8 mouse cellular contexts compared by ENCODE assay signal in genomic region chr2:179537390-179537789, GRCm38 (mm10).
DNase-seq lines count a peak whose midpoint lies in the region; ATAC-seq lines count a peak whose summit lies in the region.

No protein-coding gene starts in this region.

- peak overlapping the region; percentile 33 for H3K4me3 ChIP-seq in hindbrain, embryonic 10.5 days
- no peak overlapping the region for H3K4me3 ChIP-seq in midbrain, embryonic 16.5 days (ENCODE audit: low read depth, low read length)

- H3K36me3 ChIP-seq in hindbrain, embryonic 10.5 days = no peaks in the 10 kb centered on the region
- H3K36me3 ChIP-seq in midbrain, embryonic 16.5 days (ENCODE audit: control insufficient read depth, insufficient read depth, low read length) = no peaks in the 10 kb centered on the region

- H3K4me1 ChIP-seq in hindbrain, embryonic 10.5 days (replicated peaks) = peaks cover 59% of the 10 kb centered on the region
- H3K4me1 ChIP-seq in midbrain, embryonic 16.5 days (ENCODE audit: control insufficient read depth, insufficient read depth, low read length) = peaks cover 31% of the 10 kb centered on the region

- peak overlapping the region; percentile 65 for H3K27ac ChIP-seq in hindbrain, embryonic 10.5 days
- peak overlapping the region; percentile 51 for H3K27ac ChIP-seq in midbrain, embryonic 16.5 days (ENCODE audit: low read length)

- WGBS in hindbrain, embryonic 10.5 days = 3% methylated on average over 19 of the region's 19 CpGs
- 2% methylated on average over 19 of the region's 19 CpGs for WGBS in midbrain, embryonic 16.5 days

- ATAC-seq in midbrain, embryonic 16.5 days = peak; percentile 91
- ATAC-seq in activated CD4-positive, CD25-positive, alpha-beta regulatory T cell, adult 4 months = no peak

- H3K27me3 ChIP-seq in hindbrain, embryonic 10.5 days (ENCODE audit: insufficient read depth, poor library complexity, severe bottlenecking) = peaks cover 17% of the 10 kb centered on the region
- no peaks in the 10 kb centered on the region for H3K27me3 ChIP-seq in midbrain, embryonic 16.5 days (ENCODE audit: control insufficient read depth, insufficient read depth, low read depth, low read length)

- peak; percentile 84 for DNase-seq in brain, adult 2 months (ENCODE audit: low read depth, low spot score)
- DNase-seq in cerebellum, postnatal 4 days (ENCODE audit: low spot score in 2 of 2) = peak; percentile 63 to 87
- DNase-seq in hindbrain, embryonic 10.5 days (ENCODE audit: low spot score) = peak; percentile 74
- peak; percentile 26 for DNase-seq in layer of hippocampus, adult 9-10 months (ENCODE audit: low spot score)
- DNase-seq in lung, adult 18-20 months = no peak
- DNase-seq in thymus, adult 18-20 months = no peak

- H3K9ac ChIP-seq in midbrain, embryonic 16.5 days (ENCODE audit: low read depth, low read length) = 0 out of 2 replicates have a peak overlapping the region, but pooled peaks have one; percentile 33

- H3K4me2 ChIP-seq in midbrain, embryonic 16.5 days (ENCODE audit: low read length) = peak overlapping the region; percentile 41

- H3K9me3 ChIP-seq in hindbrain, embryonic 10.5 days = 0 out of 2 replicates have a peak, but pooled peaks cover 6% of the 10 kb centered on the region
- H3K9me3 ChIP-seq in midbrain, embryonic 16.5 days (replicated peaks; ENCODE audit: control insufficient read depth, low read length, poor library complexity, severe bottlenecking) = no peaks in the 10 kb centered on the region

Comparison
In these comparisons a context has a peak if more than half of its experiments do, and no peak if none do; other contexts are left out.
1. DNase-seq: peak in brain, adult 2 months (single experiment), cerebellum, postnatal 4 days (2 of 2), hindbrain, embryonic 10.5 days (single experiment) and layer of hippocampus, adult 9-10 months (single experiment); none in lung, adult 18-20 months (0 of 2) and thymus, adult 18-20 months (0 of 2).